Mouse (Mus musculus) retina, embryonic 14.5 days (tissue): ENCODE measurements at regions not wholly inside any gene's neighbourhood (a gene's known extent, or its start where the extent isn't known, plus 50 kb on each side); places are given as distances from the start of the nearest gene placed in this dataset.
"Not testable (repeated sequence)": the region's sequence is repeated elsewhere in the genome, so short reads cannot be mapped to it uniquely, and the experiment has no call there.

Experiments used
- DNase-seq: peaks from one replicate; pipeline ENCODE4 v3.0.0-alpha.2; 2015; ENCODE audit warnings: low spot score

- peak; percentile 5 for DNase-seq
These were observed 196.5 kb upstream of the Grik2 start for GRCm38 (mm10) chr10:49985038-49985437.

GRCm38 (mm10) chr10:49952434-49952833 is 163.9 kb upstream of the Grik2 start:
- DNase-seq, result peak; percentile 2

- not testable (repeated sequence) for DNase-seq
These were observed 148.7 kb upstream of the Grik2 start for GRCm38 (mm10) chr10:49937305-49937704.

GRCm38 (mm10) chr10:49909206-49909605 is 120.6 kb upstream of the Grik2 start:
- not testable (repeated sequence) for DNase-seq

GRCm38 (mm10) chr10:49908126-49908525 is 119.6 kb upstream of the Grik2 start:
- DNase-seq, result not testable (repeated sequence)

- not testable (repeated sequence) for DNase-seq
These were observed 116.1 kb upstream of the Grik2 start for GRCm38 (mm10) chr10:49904626-49905025.

GRCm38 (mm10) chr10:49895436-49895835 is 106.9 kb upstream of the Grik2 start:
- no peak for DNase-seq

- DNase-seq, result no peak
These were observed 95.5 kb upstream of the Grik2 start for GRCm38 (mm10) chr10:49884106-49884505.

- no peak for DNase-seq
These were observed 94.9 kb upstream of the Grik2 start for GRCm38 (mm10) chr10:49883444-49883843.

GRCm38 (mm10) chr10:49863800-49864199 is 75.2 kb upstream of the Grik2 start:
- DNase-seq, result no peak

GRCm38 (mm10) chr10:49847686-49848085 is 59.1 kb upstream of the Grik2 start:
- no peak for DNase-seq

- no peak for DNase-seq
These were observed 55.7 kb upstream of the Grik2 start for GRCm38 (mm10) chr10:49844308-49844707.
